In genomic region chr19:46303251-46304215, GRCm38 (mm10) we compare ENCODE assay signal across 8 mouse cellular contexts. TPM values are rescaled to one million over a fixed set of nuclear protein-coding genes. Genes with fewer than 3 reads are reported as not detected.
A peak's percentile ranks its signal among the peaks of the same experiment; 100 is the strongest.
DNase-seq lines count a peak whose midpoint lies in the region; ATAC-seq and TF ChIP-seq lines count a peak whose summit lies in the region.

No protein-coding gene starts in this region.

- H3K9me3 ChIP-seq in limb, embryonic 11.5 days (ENCODE audit: control insufficient read depth, low read length), result no peaks in the 10 kb centered on the region

- no peak for TF ChIP-seq POLR2A in spleen, adult 2 months (IDR thresholded peaks at IDR 0.05; ENCODE audit: low read depth, low read length)
- TF ChIP-seq POLR2A in small intestine, adult 2 months (IDR thresholded peaks at IDR 0.05; ENCODE audit: low read depth, low read length), result no peak

- TF ChIP-seq CTCF in spleen, adult 2 months (IDR thresholded peaks at IDR 0.05; ENCODE audit: extremely low read depth, insufficient read depth, insufficient read length, insufficient replicate concordance), result no peak
- no peak for TF ChIP-seq CTCF in small intestine, adult 2 months (IDR thresholded peaks at IDR 0.05; ENCODE audit: extremely low read depth, insufficient read length, insufficient replicate concordance, low read depth, low read length)

- peaks cover 11% of the 10 kb centered on the region; the same call in 1 of the 2 replicates for H3K4me1 ChIP-seq in spleen, adult 2 months (ENCODE audit: control insufficient read depth, insufficient read depth, insufficient read length)
- peaks cover 4% of the 10 kb centered on the region; the same call in 1 of the 2 replicates for H3K4me1 ChIP-seq in limb, embryonic 11.5 days (ENCODE audit: control insufficient read depth, insufficient read depth, low read length)
- H3K4me1 ChIP-seq in small intestine, adult 2 months (ENCODE audit: control insufficient read depth, insufficient read depth, insufficient read length, low read length), result peaks cover 5% of the 10 kb centered on the region; the same call in 1 of the 2 replicates

- H3K4me2 ChIP-seq in limb, embryonic 11.5 days (ENCODE audit: low read depth, severe bottlenecking), result peak overlapping the region; percentile 85

- peaks cover 16% of the 10 kb centered on the region for H3K36me3 ChIP-seq in spleen, adult 2 months (ENCODE audit: control insufficient read depth, insufficient read depth, low read length)
- no peaks in the 10 kb centered on the region for H3K36me3 ChIP-seq in limb, embryonic 11.5 days (ENCODE audit: control insufficient read depth, insufficient read depth, low read length)
- H3K36me3 ChIP-seq in small intestine, adult 2 months (ENCODE audit: control insufficient read depth, insufficient read depth, low read length), result peaks cover 13% of the 10 kb centered on the region

- peak; percentile 42 for DNase-seq in cerebellum, adult 9-10 months
- no peak for DNase-seq in spleen, adult 2 months (ENCODE audit: low read depth in 1 of 2, low spot score in 2 of 2)
- no peak for DNase-seq in spleen, postnatal 36 days (ENCODE audit: low spot score in 2 of 2)
- no peak for DNase-seq in limb, embryonic 11.5 days (ENCODE audit: low spot score)
- no peak for DNase-seq in adrenal gland, adult 8-10 months
- DNase-seq in ovary, postnatal 10 days (ENCODE audit: low spot score), result no peak

- peak overlapping the region; percentile 95 for H3K27ac ChIP-seq in spleen, adult 2 months (ENCODE audit: insufficient read depth, low read length)
- no peak overlapping the region for H3K27ac ChIP-seq in limb, embryonic 11.5 days (replicated peaks; ENCODE audit: low read depth, low read length)
- peak overlapping the region; percentile 98 for H3K27ac ChIP-seq in small intestine, adult 2 months (ENCODE audit: insufficient read depth, low read depth, low read length)

- H3K27me3 ChIP-seq in spleen, adult 2 months (ENCODE audit: control insufficient read depth, insufficient read depth, low read length), result no peaks in the 10 kb centered on the region
- H3K27me3 ChIP-seq in limb, embryonic 11.5 days (ENCODE audit: control insufficient read depth, insufficient read depth, low read length), result peaks cover 10% of the 10 kb centered on the region; the same call in 1 of the 2 replicates
- no peaks in the 10 kb centered on the region for H3K27me3 ChIP-seq in small intestine, adult 2 months (ENCODE audit: control insufficient read depth, insufficient read depth, low read length)

- 56% methylated on average over 18 of the region's 18 CpGs for WGBS in spleen, adult 2 months
- WGBS in limb, embryonic 11.5 days, result 52% methylated on average over 18 of the region's 18 CpGs
- WGBS in small intestine, adult 2 months, result 33% methylated on average over 18 of the region's 18 CpGs

- peak overlapping the region; percentile 73 for H3K4me3 ChIP-seq in spleen, adult 2 months (ENCODE audit: extremely low read depth, insufficient read depth, insufficient read length)
- peak overlapping the region; percentile 54 for H3K4me3 ChIP-seq in limb, embryonic 11.5 days (ENCODE audit: low read depth, low read length)
- H3K4me3 ChIP-seq in small intestine, adult 2 months (ENCODE audit: low read depth, low read length), result peak overlapping the region; percentile 77

- no peak for ATAC-seq in cerebellum, adult (ENCODE audit: insufficient number of reproducible peaks, low FRiP score, low TSS enrichment)
- ATAC-seq in limb, embryonic 11.5 days (ENCODE audit: insufficient number of reproducible peaks, low FRiP score, low TSS enrichment, low read depth), result no peak

- no peak overlapping the region for H3K9ac ChIP-seq in limb, embryonic 11.5 days (ENCODE audit: low read length)

RNA-seq across cellular contexts. Expression of gene Nfkb2, which starts 0.6 kb away (rescaled TPM):
- polyA plus RNA-seq in spleen, adult 2 months (2012; rRNA removed), result 145 and 196 TPM in 2 replicates
- 6.8 and 7.0 TPM in 2 replicates for polyA plus RNA-seq in limb, embryonic 11.5 days (2014; fragmentation: Nextera tagmentation; extraction: Ambion mirVana)
- polyA plus RNA-seq in small intestine, adult 2 months (2012; rRNA removed), result 41.4 and 89.6 TPM in 2 replicates
- 10 to 100 TPM; 35.6 to 40.1 (median 37.3) TPM for total RNA-seq in adrenal gland, adult 8-10 months (2022)

RNA-seq across cellular contexts. Expression of gene Psd, which starts 23.4 kb away (rescaled TPM):
- 3.6 and 4.7 TPM in 2 replicates for polyA plus RNA-seq in spleen, adult 2 months (2012; rRNA removed)
- 1.3 and 1.7 TPM in 2 replicates for polyA plus RNA-seq in limb, embryonic 11.5 days (2014; fragmentation: Nextera tagmentation; extraction: Ambion mirVana)
- 27.0 and 30.1 TPM in 2 replicates for polyA plus RNA-seq in small intestine, adult 2 months (2012; rRNA removed)
- 10 to 100 TPM in 3 of 4 experiments, 1 to 10 TPM in 1; 7.9 to 14.9 (median 13.1) TPM for total RNA-seq in adrenal gland, adult 8-10 months (2022)

RNA-seq across cellular contexts. Expression of gene Fbxl15, which starts 24.5 kb away (rescaled TPM):
- 12.1 and 16.4 TPM in 2 replicates for polyA plus RNA-seq in spleen, adult 2 months (2012; rRNA removed)
- polyA plus RNA-seq in limb, embryonic 11.5 days (2014; fragmentation: Nextera tagmentation; extraction: Ambion mirVana), result 10.9 and 15.1 TPM in 2 replicates
- polyA plus RNA-seq in small intestine, adult 2 months (2012; rRNA removed), result 37.4 and 60.4 TPM in 2 replicates
- 10 to 100 TPM; 11.9 to 16.2 (median 13.2) TPM for total RNA-seq in adrenal gland, adult 8-10 months (2022)

RNA-seq across cellular contexts. Expression of gene Cuedc2, which starts 35.0 kb away (rescaled TPM):
- 45.3 and 55.0 TPM in 2 replicates for polyA plus RNA-seq in spleen, adult 2 months (2012; rRNA removed)
- 163 and 179 TPM in 2 replicates for polyA plus RNA-seq in limb, embryonic 11.5 days (2014; fragmentation: Nextera tagmentation; extraction: Ambion mirVana)
- polyA plus RNA-seq in small intestine, adult 2 months (2012; rRNA removed), result 23.5 and 26.9 TPM in 2 replicates
- total RNA-seq in adrenal gland, adult 8-10 months (2022), result 100 to 1,000 TPM in 2 of 4 experiments, 10 to 100 TPM in 2; 77.2 to 109 (median 89.6) TPM

RNA-seq across cellular contexts. Expression of gene Mfsd13a, which starts 37.4 kb away (rescaled TPM):
- polyA plus RNA-seq in spleen, adult 2 months (2012; rRNA removed), result 5.3 and 10.8 TPM in 2 replicates
- 5.3 and 5.7 TPM in 2 replicates for polyA plus RNA-seq in limb, embryonic 11.5 days (2014; fragmentation: Nextera tagmentation; extraction: Ambion mirVana)
- polyA plus RNA-seq in small intestine, adult 2 months (2012; rRNA removed), result 29.4 and 36.0 TPM in 2 replicates
- total RNA-seq in adrenal gland, adult 8-10 months (2022), result 10 to 100 TPM; 11.7 to 21.1 (median 16.6) TPM
